Comparison of ENCODE assay signal across 19 mouse cellular contexts in genomic region chr4:82139806-82140205, GRCm38 (mm10).
"Had no signal": no experiment of that assay in that cellular context is flagged by ENCODE, and none has a peak within 500 bp of the region (broad histone marks: within the 10 kb centered on the region; RNA-seq: fewer than 3 reads in every experiment).

No protein-coding gene starts in this region.

- H3K36me3 ChIP-seq: limb, embryonic 12.5 days; lung, embryonic 15.5 days; midbrain, embryonic 13.5 days; neural tube, embryonic 13.5 days had no signal

- H3K9ac ChIP-seq: limb, embryonic 12.5 days; liver, embryonic 14.5 days; liver, postnatal 0 days; lung, embryonic 15.5 days; midbrain, embryonic 13.5 days; neural tube, embryonic 13.5 days had no signal

- ATAC-seq: liver, postnatal 0 days; midbrain, embryonic 13.5 days; midbrain, embryonic 16.5 days had no signal

- H3K4me1 ChIP-seq: limb, embryonic 12.5 days; lung, embryonic 15.5 days; midbrain, embryonic 13.5 days; neural tube, embryonic 13.5 days had no signal

- DNase-seq: kidney, adult 18-20 months; kidney, adult 9 months; kidney, postnatal 14 days; kidney, postnatal 4 days; liver, postnatal 0 days; lung, postnatal 14 days; lung, postnatal 4 days; retina, postnatal 1 day; right cerebral cortex, postnatal 25 days; thymus, adult 18-20 months; thymus, postnatal 36 days had no signal

- H3K4me2 ChIP-seq: limb, embryonic 12.5 days; liver, embryonic 11.5 days; lung, embryonic 15.5 days; midbrain, embryonic 13.5 days; neural tube, embryonic 13.5 days had no signal

- H3K27me3 ChIP-seq: limb, embryonic 12.5 days; lung, embryonic 15.5 days; midbrain, embryonic 13.5 days; neural tube, embryonic 13.5 days had no signal

- H3K9me3 ChIP-seq: limb, embryonic 12.5 days; lung, embryonic 15.5 days; midbrain, embryonic 13.5 days; neural tube, embryonic 13.5 days had no signal

- H3K27ac ChIP-seq: limb, embryonic 12.5 days; liver, embryonic 14.5 days; lung, embryonic 15.5 days; midbrain, embryonic 13.5 days; neural tube, embryonic 13.5 days had no signal

- H3K4me3 ChIP-seq: limb, embryonic 12.5 days; lung, embryonic 15.5 days; midbrain, embryonic 13.5 days; myocyte; neural tube, embryonic 13.5 days had no signal
